Mouse (Mus musculus) layer of hippocampus, adult 8-10 months (tissue): ENCODE data around the gene Arl6ip1. TPM values are rescaled to one million over a fixed set of nuclear protein-coding genes. Genes with fewer than 3 reads are reported as not detected.

Experiments
- DNase-seq, 2 experiments: peaks; one replicate each; pipeline ENCODE4 v3.0.0; 2022; ENCODE audit warnings: low spot score in 2 of 2
- total RNA-seq, 4 experiments: library from RNA; stranded (reverse); gene quantifications; 2 replicates each; pipeline ENCODE4 v1.2.4; 2022

Gene Arl6ip1
- total RNA-seq, 4 experiments from 2014 or later = 272 to 300 (median 282) TPM

GRCm38 (mm10) chr7:118116787-118117538 lies 12.5 kb downstream of the Arl6ip1 start:
- DNase-seq = no peak

DNA sequence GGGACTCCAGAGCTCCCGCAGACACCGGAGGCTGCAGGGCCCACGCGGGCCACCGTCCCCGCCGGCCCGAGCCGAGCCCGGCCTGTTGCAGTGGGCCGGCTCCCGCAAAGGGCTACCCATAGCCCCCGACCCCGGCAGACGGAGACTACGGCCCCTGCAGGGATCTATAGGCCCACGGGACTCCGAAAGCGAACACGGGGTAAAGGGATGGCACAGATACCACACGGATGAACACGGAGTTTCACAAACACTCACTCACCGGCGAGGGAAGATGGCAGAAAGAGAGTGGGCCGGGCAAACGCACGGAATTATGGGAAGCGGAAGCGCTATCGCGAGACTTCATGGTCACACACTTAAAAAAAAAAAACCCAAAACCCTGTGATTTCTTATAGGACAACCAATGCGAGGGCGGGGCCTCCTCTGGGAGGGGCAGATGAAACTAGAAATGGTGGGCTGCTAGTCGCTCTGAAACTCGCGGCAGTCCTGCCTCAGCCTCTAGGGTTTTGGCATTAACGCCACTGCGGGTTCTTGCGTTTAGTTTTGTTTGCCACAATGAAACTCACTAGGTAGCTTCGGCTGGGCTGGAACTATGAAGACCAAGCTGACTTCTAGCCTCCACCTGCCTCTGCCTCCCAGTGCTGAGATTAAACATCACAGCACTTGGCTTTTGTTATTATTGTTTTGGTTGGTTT lies 13.4 kb downstream of the Arl6ip1 start, which contains the start of gene Rps15a:
Gene Rps15a (minus strand): TSS at position 312 of the 692 bp plus-strand sequence.
- peak; percentile 89 to 94 for DNase-seq

DNA sequence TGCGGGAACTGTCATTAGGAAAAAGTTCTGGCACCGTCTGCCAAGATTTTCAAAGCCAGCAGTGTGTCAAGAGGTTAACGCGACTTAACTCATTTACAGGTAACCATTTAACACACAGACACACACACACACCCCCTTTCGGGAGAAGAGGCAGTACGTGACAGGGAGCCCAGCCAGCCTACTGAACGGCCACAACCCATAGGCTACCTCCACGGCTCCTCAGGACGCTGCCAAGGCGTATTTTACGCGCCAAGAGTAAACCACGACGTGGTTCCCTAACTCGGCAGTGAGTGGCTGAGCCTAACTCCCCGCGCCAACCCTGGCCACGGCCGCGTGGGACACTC lies 14.0 kb downstream of the Arl6ip1 start:
- DNase-seq = no peak

- DNase-seq = no peak
Measured at GRCm38 (mm10) chr7:118113541-118114297, 15.7 kb downstream of the Arl6ip1 start.

DNA sequence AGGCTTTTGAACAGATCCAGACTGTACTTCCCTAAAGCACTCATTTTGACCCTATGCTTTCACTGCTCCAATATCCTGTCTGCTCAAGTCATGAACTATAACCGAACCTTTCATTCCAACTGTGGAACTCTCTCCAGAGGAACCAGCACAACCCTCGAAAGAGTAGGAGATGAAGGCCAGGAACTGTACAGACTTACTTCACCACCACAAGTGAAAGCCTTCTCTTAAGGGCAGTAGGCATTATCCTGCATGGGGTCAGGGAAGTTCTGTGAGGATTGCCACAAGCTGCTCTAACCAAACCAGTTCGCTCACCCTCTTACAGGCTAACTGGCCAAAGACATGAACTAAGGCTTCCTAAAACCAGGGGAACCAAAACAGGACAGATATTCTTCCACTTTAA lies 18.3 kb downstream of the Arl6ip1 start:
- no peak for DNase-seq

GRCm38 (mm10) chr7:118107671-118108070 lies 21.8 kb downstream of the Arl6ip1 start:
- no peak for DNase-seq

- no peak for DNase-seq
Measured at GRCm38 (mm10) chr7:118104458-118105052, 24.9 kb downstream of the Arl6ip1 start.

DNA sequence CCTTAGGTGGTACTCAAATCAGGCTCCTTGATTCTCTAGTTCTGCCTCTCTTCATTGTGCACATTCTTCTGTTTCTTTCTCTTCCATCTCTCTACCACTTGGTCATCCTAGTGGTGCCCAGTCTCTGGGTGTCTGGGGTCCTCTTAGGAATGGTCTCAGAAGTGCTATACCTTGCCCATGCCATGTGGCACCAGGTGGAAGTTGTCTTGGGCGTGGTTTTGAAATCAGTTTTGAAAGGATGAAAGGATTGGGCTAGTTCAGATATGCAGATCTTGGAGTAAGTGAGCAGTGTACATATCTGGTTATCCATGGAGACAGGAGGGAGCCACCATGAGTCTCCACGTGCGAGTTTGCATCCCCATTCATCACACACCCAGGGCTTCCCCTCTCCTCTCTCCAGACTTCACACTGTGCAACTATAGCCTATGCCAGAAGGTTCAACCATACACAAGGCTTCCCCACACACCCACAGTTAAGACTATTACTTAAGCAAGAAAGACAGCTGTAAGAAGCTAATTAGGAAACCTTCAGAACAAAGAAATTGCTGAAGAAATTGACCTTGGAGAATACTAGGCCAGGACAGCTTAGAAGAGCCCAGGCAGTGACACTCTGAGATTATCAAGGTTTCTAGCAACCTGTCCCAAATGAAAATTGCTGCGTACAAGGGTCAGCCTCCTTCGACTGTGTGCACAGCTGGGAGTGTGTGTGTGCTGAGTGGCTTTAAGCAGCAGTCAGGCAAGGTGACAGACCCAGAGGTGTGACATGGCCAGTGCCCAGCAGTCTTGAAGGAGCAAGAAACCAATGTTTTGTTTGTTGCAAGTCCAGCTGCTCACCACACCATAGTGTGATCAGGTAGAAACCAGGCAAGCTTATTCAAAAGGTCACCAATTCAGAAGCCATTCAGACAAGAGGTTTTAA lies 25.7 kb downstream of the Arl6ip1 start:
- DNase-seq = no peak

GRCm38 (mm10) chr7:118102678-118103461 lies 26.6 kb downstream of the Arl6ip1 start:
- no peak for DNase-seq

DNA sequence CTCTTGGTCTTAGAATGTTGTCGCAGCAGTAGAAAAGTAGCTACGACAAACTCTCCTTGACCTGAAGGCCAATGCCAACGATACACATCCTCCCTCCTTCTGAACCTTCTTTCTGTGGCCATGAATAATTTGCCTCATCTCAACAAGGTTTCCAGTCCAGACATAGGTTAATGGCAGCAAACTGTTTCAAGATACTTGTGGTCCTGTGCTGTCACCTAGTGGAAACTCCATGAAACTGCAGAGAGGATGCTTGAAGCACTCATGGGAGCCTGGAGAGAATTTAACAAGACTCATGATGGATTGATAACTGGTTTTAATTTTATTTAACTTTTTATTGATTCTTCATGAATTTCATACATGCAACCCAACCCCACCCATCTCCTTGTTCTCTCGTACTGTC lies 27.2 kb downstream of the Arl6ip1 start:
- peak in 1 of 2 experiments; percentile 38 for DNase-seq

GRCm38 (mm10) chr7:118097615-118098014 lies 31.8 kb downstream of the Arl6ip1 start:
- no peak for DNase-seq

- no peak for DNase-seq
Measured at GRCm38 (mm10) chr7:118079987-118080386, 49.5 kb downstream of the Arl6ip1 start.

DNA sequence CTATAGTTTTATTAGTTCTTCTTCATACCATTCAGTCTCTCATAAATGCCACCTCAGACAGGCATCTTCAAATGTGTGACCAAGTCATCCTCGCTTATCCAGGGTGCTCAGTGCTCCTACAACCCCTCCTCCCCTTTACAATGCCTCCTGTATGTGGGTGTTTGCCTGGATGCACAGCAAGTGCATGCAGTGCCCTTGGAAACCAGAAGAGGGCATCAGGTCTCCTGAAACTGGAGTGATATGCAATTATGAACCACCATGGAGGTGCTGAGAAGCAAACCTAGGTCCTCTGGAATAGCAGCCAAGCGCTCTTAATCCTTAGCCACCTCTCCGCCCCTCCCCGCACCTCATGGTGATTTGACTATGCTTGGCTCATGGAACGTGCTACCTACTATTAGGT lies 50.4 kb downstream of the Arl6ip1 start:
- no peak for DNase-seq

Other genes starting within 250 kb of the Arl6ip1 start
- 100 to 1,000 TPM; 348 to 468 (median 426) TPM for gene Rps15a, start 13.5 kb downstream of the Arl6ip1 start, total RNA-seq
- gene Smg1, start 114.0 kb upstream of the Arl6ip1 start, total RNA-seq = 100 to 1,000 TPM in 1 of 4 experiments, 10 to 100 TPM in 3; 67.7 to 109 (median 84.9) TPM